Mouse (Mus musculus) layer of hippocampus, adult 2 months (tissue): ENCODE measurements at regions not wholly inside any gene's neighbourhood (a gene's known extent, or its start where the extent isn't known, plus 50 kb on each side); places are given as distances from the start of the nearest gene placed in this dataset.
A peak's percentile ranks its signal among the peaks of the same experiment; 100 is the strongest.

ENCODE experiments used
- DNase-seq, 2 experiments: peaks; one replicate each; pipeline ENCODE4 v3.0.0; 2022; ENCODE audit warnings: low spot score in 2 of 2
- H3K27ac ChIP-seq: fragments of 200-600 bp; 2 replicates; pipeline ENCODE4 v1.8.1; 2022
- H3K4me3 ChIP-seq: fragments of 200-600 bp; 2 replicates; pipeline ENCODE4 v1.8.1; 2022; ENCODE audit warnings: mild to moderate bottlenecking
- CTCF ChIP-seq: fragments of 200-600 bp; conservative IDR thresholded peaks from 2 replicates; pipeline ENCODE4 v1.8.1; 2022; ENCODE audit warnings: antibody characterized with exemption, mild to moderate bottlenecking, moderate library complexity

DNA sequence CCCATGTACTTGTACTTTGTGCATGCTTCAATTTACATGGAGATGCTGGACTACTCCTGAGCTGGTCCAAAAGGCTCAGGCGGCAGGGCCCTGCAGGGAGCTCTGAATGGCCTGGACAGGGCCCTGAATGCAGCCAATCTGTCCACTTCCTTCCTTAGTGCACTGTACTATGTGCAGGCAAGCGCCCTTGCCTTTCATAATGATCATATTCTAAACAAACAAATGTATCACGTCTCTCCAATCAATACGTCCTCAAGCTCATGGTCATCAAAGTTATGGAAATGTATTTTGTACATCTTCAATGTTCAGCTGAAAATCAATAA lies 253.3 kb downstream of the Irs2 start:
- Histone ChIP-seq H3K27ac (no peak overlapping the region), H3K4me3 (no peak overlapping the region)
- no peak for DNase-seq
- TF ChIP-seq CTCF: no peak

GRCm38 (mm10) chr8:10754232-10754985 lies 253.8 kb downstream of the Irs2 start:
- no peak overlapping the region for H3K4me3 ChIP-seq
- DNase-seq: no peak
- no peak overlapping the region for H3K27ac ChIP-seq
- TF ChIP-seq CTCF: no peak

DNA sequence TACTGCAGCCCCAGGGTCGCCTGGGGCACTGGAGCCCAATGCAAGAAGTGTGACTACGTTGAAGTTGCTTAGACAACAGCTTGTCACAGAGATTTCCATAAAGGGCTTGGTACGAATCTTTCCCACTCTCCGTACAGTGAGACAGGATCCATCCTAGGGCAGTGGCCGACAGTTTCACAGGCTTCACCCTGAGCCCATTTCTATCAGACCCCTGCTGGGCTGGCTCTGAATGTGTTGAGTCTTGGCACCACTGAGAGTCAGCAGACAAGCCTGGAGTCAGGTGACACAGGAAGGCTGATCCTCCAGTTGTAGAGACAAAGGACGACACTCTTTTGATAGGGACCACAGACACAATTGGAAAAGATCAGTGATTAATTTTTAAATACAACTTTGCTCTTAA lies 255.2 kb downstream of the Irs2 start:
- TF ChIP-seq CTCF: no peak
- Histone ChIP-seq H3K4me3 (no peak overlapping the region), H3K27ac (no peak overlapping the region)
- no peak for DNase-seq

- no peak overlapping the region for H3K4me3 ChIP-seq
- no peak for DNase-seq
- H3K27ac ChIP-seq: no peak overlapping the region
- no peak for TF ChIP-seq CTCF
These were observed 261.1 kb downstream of the Irs2 start for GRCm38 (mm10) chr8:10747150-10747549.

GRCm38 (mm10) chr8:10743241-10743640 lies 265.0 kb downstream of the Irs2 start:
- peak in 1 of 2 experiments; percentile 10 for DNase-seq
- no peak overlapping the region for H3K4me3 ChIP-seq
- H3K27ac ChIP-seq: no peak overlapping the region
- TF ChIP-seq CTCF: no peak

DNA sequence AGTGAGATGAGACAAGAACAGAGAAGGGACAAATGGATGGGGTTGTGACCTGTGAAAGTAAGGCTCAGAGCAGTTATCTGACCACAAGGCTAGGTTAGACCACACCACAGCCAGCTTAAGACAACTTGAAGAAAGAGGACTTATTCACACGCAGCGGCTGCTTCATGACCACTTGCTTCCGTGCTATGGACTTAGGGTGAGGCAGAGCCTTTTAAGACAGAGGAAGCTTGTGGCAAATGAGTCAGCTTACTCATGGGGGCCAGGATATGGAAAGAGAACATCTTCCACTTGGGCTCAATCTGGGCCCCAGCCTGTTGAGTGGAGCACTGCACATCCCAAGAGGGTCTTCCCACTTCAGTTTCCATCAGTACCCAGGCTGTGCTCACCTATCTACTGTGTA lies 267.4 kb downstream of the Irs2 start:
- DNase-seq: no peak
- no peak for TF ChIP-seq CTCF
- H3K4me3 ChIP-seq: no peak overlapping the region
- H3K27ac ChIP-seq: no peak overlapping the region

- Histone ChIP-seq H3K27ac (no peak overlapping the region), H3K4me3 (no peak overlapping the region)
- DNase-seq: no peak
- TF ChIP-seq CTCF: no peak
These were observed 269.7 kb downstream of the Irs2 start for GRCm38 (mm10) chr8:10738486-10739081.

DNA sequence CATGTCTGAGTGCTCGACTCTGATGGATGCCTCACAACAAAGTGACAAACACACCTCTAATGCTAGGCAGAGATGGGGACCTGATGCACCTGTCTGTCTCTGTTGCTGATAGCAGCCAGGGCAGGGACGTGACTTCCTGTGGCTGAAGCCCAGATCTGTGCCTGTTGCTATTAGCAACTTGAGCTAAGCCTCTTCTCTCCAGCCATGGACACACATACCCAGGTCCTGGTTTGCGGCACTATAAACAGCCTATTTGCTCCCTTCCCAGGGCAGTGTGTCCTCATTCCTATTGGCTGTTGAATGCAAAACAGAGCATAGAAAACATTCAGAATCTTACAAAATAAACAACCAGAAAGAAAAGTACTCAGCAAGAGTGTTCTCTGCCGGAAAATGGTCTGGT lies 273.5 kb downstream of the Irs2 start:
- no peak for TF ChIP-seq CTCF
- DNase-seq: no peak
- no peak overlapping the region for H3K27ac ChIP-seq

GRCm38 (mm10) chr8:10723332-10723731 lies 284.9 kb downstream of the Irs2 start:
- no peak for TF ChIP-seq CTCF
- no peak for DNase-seq
- H3K4me3 ChIP-seq: no peak overlapping the region
- peak overlapping the region; percentile 46; the same call in 1 of the 2 replicates for H3K27ac ChIP-seq

More for the DNA sequence above, 273.5 kb downstream of the Irs2 start:
- H3K4me3 ChIP-seq: no peak overlapping the region

GRCm38 (mm10) chr8:10722742-10723141 lies 285.5 kb downstream of the Irs2 start:
- no peak for TF ChIP-seq CTCF
- H3K4me3 ChIP-seq: no peak overlapping the region
- peak overlapping the region; percentile 46; the same call in 1 of the 2 replicates for H3K27ac ChIP-seq
- peak in 1 of 2 experiments; percentile 11 for DNase-seq

GRCm38 (mm10) chr8:10722342-10722741 lies 285.9 kb downstream of the Irs2 start:
- no peak overlapping the region for H3K4me3 ChIP-seq
- DNase-seq: no peak
- TF ChIP-seq CTCF: no peak
- H3K27ac ChIP-seq: no peak overlapping the region

DNA sequence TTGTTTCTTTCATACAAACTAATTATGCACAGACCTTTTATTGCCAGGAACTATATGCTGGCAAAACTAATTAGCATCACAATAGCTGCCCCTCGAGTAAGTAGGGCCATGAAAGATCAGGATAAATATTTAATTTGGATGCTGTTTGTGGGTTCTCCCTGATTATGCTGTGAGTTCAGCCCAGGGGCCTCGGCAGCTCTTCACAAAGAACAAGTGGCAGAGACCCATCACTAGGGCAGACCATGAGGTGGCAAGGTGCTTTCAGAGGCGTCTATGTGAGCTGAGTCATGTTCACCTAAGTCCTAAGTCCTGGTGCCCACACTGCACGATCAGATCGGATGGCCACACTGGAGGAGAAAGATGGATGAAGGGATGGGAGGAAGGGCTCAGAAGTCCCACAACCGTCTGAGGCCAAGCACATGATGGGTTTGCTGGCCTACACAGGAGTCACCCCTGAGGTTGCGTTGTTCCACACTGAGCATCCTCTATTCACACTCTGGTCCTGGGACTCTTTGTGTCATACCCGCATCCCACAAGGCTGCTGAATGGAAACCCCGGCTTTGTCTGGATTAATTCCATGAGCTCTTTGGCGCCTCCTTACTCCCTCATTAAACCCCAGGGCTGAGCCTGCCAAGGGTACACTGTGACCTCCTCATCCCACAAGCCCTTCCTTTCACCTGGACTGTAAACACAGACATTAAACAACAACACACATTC lies 287.0 kb downstream of the Irs2 start:
- no peak overlapping the region for H3K4me3 ChIP-seq
- no peak overlapping the region for H3K27ac ChIP-seq
- DNase-seq: no peak
- TF ChIP-seq CTCF: no peak

DNA sequence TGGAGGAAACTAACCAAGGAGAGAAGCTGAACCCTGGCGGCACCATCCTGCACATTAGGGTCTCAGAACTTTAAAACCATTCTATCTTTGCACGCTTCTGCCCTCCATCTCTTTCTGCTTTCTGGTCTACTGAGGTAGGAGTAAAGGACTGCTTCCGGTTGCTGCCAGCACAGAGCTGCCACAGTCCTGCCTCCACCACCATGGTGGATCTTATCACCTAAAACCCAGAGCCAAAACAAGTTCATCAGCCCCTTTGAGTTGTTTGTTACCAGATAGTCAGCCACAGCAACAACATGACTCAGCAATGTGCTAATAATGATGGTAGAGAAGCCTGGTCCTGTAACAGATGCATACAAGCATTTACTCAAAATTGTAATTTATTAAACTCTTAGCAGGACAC lies 287.9 kb downstream of the Irs2 start:
- DNase-seq: no peak
- Histone ChIP-seq H3K27ac (no peak overlapping the region), H3K4me3 (no peak overlapping the region)
- TF ChIP-seq CTCF: no peak
